Mouse (Mus musculus): Measurements from ENCODE around the gene Tmem206. TPM values are rescaled to one million over a fixed set of nuclear protein-coding genes. Genes with fewer than 3 reads are reported as not detected.

The Tmem206 gene
- polyA plus RNA-seq, 1 experiment from 2014 or later: 36.3 TPM

DNA sequence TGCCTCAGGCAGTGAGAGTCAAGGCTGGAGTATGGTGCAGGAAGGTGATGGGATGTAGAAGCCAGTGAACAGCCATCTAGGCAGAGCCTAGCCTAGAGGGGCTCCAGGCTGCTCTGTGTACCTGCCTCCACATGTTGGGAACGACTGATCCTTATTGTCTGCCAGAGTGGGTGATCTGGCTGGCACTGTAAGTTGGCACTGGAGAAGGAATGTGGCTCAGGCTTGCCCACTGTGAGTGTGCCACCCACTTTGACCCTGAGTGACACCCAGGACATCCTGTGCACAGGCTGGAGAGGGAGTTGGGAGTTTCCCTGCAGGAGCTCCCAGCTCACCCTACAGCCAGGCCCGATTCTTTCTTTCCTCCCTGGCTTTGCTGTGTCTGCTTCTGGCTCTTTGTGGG lies 14.2 kb downstream of the Tmem206 start:
- Histone ChIP-seq H3K9me3 (no peaks in the 10 kb centered on the region), H3K4me1 (replicated peaks) (no peaks in the 10 kb centered on the region), H3K36me3 (peaks cover 79% of the 10 kb centered on the region), H3K27ac (replicated peaks) (no peak overlapping the region), H3K4me2 (no peak overlapping the region), H3K9ac (no peak overlapping the region), H3K4me3 (no peak overlapping the region), H3K27me3 (no peaks in the 10 kb centered on the region)
- 93% methylated on average over 2 of the region's 2 CpGs for WGBS
- no peak for ATAC-seq (ENCODE audit: low read depth)

DNA sequence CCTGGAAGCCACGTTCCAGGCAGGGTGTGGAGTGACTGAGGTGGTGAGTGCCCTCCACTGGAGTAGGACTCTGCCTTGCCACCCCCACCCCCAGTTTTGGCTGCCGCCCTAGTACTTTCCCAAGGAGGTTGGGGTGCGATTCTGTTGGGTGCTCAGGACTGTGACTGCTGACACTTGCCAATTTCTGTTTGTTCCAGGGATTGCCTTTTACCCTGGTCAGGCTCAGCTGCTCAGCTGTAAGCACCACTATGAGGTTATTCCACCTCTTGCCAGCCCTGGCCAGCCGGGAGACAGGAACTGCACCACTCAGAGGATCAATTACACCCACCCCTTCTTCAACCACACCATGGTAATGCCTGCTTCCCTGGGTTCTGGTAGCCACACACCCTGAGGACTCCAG lies 14.8 kb downstream of the Tmem206 start:
- ATAC-seq (ENCODE audit: low read depth): no peak
- Histone ChIP-seq H3K27me3 (no peaks in the 10 kb centered on the region), H3K9ac (no peak overlapping the region), H3K27ac (replicated peaks) (no peak overlapping the region), H3K4me3 (no peak overlapping the region), H3K9me3 (no peaks in the 10 kb centered on the region), H3K4me1 (replicated peaks) (no peaks in the 10 kb centered on the region), H3K4me2 (no peak overlapping the region), H3K36me3 (peaks cover 85% of the 10 kb centered on the region)
- WGBS: 88% methylated on average over 4 of the region's 4 CpGs

DNA sequence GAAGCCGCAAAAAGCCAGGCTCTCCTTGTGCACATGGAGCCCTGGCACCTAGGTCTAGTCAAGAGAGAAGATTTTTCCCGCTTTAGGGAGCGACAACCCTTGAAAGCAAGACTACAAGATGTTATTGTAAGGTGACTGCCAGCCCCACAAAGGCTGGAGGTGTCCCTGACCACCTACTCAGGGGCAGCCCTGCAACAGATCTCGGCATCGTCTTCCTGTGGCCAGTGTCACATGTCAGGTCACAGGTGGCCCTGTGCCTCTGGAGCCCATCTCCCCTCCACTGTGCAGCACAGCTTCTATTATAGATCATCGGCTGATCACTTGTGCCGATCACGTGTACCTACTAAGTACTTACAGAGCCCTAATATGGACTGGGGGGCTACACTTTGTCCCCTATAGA lies 21.9 kb downstream of the Tmem206 start:
- no peak overlapping the region for H3K4me2 ChIP-seq
- peaks cover 89% of the 10 kb centered on the region for H3K36me3 ChIP-seq
- no peak overlapping the region for H3K4me3 ChIP-seq
- H3K9me3 ChIP-seq: no peaks in the 10 kb centered on the region
- no peak overlapping the region for H3K9ac ChIP-seq
- H3K4me1 ChIP-seq (replicated peaks): no peaks in the 10 kb centered on the region
- no peaks in the 10 kb centered on the region for H3K27me3 ChIP-seq
- H3K27ac ChIP-seq (replicated peaks): no peak overlapping the region
- ATAC-seq (ENCODE audit: low read depth): no peak
- 92% methylated on average over 8 of the region's 8 CpGs for WGBS

DNA sequence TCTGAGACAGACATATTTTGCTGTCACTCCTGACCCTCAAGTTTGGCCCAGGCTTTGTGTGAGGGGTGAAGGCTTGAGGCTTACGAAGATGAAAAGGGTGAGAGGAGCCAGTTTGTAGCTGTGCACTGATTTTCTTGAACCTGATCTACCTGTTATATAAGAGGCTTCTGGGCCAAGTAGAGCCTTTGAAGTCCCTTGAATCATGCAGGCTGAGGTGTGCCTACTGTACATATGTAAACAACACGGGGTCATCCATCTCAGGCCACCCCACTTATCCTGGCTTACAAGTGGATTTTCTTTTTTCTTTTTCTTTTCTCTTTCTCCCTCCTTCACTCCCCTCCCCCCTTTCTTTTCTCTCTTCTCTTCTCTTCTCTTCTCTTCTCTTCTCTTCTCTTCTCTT lies 22.9 kb downstream of the Tmem206 start:
- Histone ChIP-seq H3K36me3 (peaks cover 86% of the 10 kb centered on the region), H3K4me2 (no peak overlapping the region), H3K9me3 (no peaks in the 10 kb centered on the region), H3K4me3 (no peak overlapping the region), H3K27me3 (no peaks in the 10 kb centered on the region), H3K4me1 (replicated peaks) (0 out of 2 replicates have a peak, but pooled peaks cover 3% of the 10 kb centered on the region), H3K27ac (replicated peaks) (no peak overlapping the region), H3K9ac (no peak overlapping the region)
- 89% methylated on average over 2 of the region's 2 CpGs for WGBS
- ATAC-seq (ENCODE audit: low read depth): no peak

DNA sequence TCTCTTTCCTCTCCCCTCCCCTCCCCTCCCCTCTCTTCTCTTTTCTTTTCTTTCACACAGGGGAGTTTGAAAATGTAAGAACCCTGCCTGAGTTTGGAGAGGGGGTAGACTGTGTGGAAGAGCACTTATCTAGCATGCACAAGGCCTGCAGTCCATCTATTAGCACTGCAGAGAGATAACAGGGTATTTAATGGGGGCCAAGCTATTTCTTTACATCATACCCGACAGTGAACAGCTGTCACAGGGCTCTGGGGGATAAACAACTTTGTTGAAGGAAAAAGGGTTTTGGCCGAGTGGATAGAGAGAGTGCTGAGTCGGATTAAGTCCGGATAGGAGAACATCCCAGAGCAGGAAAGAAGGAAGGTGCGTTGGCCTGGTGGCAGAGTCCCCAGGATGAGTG lies 23.3 kb downstream of the Tmem206 start:
- H3K27me3 ChIP-seq: no peaks in the 10 kb centered on the region
- no peaks in the 10 kb centered on the region for H3K9me3 ChIP-seq
- no peak overlapping the region for H3K27ac ChIP-seq (replicated peaks)
- no peak for ATAC-seq (ENCODE audit: low read depth)
- H3K4me2 ChIP-seq: no peak overlapping the region
- 0 out of 2 replicates have a peak, but pooled peaks cover 3% of the 10 kb centered on the region for H3K4me1 ChIP-seq (replicated peaks)
- peaks cover 86% of the 10 kb centered on the region for H3K36me3 ChIP-seq
- 77% methylated on average over 5 of the region's 5 CpGs for WGBS
- no peak overlapping the region for H3K9ac ChIP-seq
- no peak overlapping the region for H3K4me3 ChIP-seq

DNA sequence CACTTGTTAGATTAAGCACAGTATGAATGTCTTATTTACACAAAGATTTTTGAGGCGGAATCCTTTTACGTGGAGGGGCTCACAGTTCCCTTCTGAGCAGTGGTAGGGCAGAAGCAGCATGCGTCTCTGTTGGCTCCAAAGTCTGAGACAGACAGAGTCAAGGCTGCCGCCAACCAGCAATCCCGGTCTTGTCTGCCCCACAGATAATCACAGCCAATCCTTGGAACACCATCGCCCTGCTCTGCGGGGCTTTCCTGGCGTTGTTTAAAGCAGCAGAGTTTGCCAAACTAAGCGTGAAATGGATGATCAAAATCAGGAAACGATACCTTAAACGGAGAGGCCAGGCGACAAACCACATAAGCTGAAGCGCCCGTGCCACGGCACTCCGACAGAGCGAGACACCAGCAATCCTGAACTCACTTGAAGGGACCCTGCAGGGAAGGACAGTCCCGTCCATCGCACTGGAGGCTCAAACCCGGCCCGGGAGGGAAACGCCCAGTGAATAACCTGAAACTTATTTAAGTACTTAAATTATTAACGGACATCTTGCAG lies 23.9 kb downstream of the Tmem206 start:
- Histone ChIP-seq H3K9ac (no peak overlapping the region), H3K27ac (replicated peaks) (no peak overlapping the region), H3K4me2 (no peak overlapping the region), H3K4me1 (replicated peaks) (0 out of 2 replicates have a peak, but pooled peaks cover 3% of the 10 kb centered on the region), H3K9me3 (no peaks in the 10 kb centered on the region), H3K27me3 (no peaks in the 10 kb centered on the region), H3K36me3 (peaks cover 87% of the 10 kb centered on the region), H3K4me3 (no peak overlapping the region)
- 91% methylated on average over 23 of the region's 23 CpGs for WGBS
- no peak for ATAC-seq (ENCODE audit: low read depth)

DNA sequence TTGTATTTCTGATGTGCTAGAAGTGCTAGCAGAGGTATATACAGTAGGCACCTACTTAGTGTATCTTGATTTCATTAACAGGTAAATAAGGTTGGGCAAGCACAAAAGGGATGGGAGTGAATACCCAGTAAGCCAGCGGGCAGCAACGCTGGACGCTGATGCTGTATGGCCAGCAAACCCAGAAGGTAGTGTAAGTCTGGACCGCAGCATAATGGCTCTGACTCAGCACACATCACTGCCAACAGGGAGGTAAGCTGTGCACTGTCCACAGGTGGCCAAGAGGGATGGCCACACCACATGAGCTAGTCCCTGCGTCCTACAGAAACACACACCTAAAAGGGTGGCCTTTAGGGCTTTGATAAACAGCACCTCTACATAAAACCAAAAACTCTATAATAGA lies 24.6 kb downstream of the Tmem206 start:
- H3K9ac ChIP-seq: no peak overlapping the region
- H3K36me3 ChIP-seq: peaks cover 87% of the 10 kb centered on the region
- H3K4me2 ChIP-seq: no peak overlapping the region
- no peak for ATAC-seq (ENCODE audit: low read depth)
- 0 out of 2 replicates have a peak, but pooled peaks cover 3% of the 10 kb centered on the region for H3K4me1 ChIP-seq (replicated peaks)
- H3K4me3 ChIP-seq: no peak overlapping the region
- WGBS: 94% methylated on average over 5 of the region's 5 CpGs
- H3K27ac ChIP-seq (replicated peaks): no peak overlapping the region
- H3K27me3 ChIP-seq: no peaks in the 10 kb centered on the region
- no peaks in the 10 kb centered on the region for H3K9me3 ChIP-seq

DNA sequence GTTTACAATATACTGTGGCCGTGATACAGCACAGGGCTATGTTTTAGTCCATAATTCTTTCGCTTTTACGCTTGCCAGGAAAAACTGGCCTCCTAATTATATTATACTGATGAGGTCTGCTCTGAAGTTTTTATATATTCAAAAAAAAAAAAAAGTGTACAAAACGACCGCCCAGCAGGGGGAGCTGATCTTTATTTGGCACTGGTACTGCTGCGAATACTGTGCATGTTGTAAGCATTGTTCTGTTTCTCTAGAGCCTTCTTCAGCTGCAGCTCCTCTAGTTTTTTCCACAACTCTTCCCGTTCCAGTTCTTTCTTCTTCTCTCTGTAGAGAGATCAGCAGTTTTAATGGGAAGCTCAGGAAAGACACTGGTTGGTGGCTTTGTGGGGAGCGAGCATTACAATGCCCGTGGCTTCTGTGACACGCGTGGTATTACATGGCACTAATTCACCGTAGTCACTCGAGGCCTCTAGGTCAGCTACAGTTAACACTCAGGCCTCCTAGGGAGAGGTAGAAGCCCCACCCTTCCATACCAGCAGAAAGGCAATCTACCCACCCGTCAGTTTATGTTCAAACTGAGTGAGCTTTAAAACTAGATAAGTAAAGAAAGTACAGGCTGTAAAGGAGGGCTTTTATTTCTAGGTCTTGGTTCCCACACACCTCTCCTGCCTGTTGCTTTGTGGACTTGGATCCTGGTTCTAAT lies 27.2 kb downstream of the Tmem206 start:
- H3K4me2 ChIP-seq: no peak overlapping the region
- H3K36me3 ChIP-seq: peaks cover 86% of the 10 kb centered on the region
- no peak for ATAC-seq (ENCODE audit: low read depth)
- H3K4me1 ChIP-seq (replicated peaks): 0 out of 2 replicates have a peak, but pooled peaks cover 3% of the 10 kb centered on the region
- no peak overlapping the region for H3K4me3 ChIP-seq
- H3K9ac ChIP-seq: no peak overlapping the region
- H3K27me3 ChIP-seq: no peaks in the 10 kb centered on the region
- 60% methylated on average over 14 of the region's 14 CpGs for WGBS
- 0 out of 2 replicates have a peak overlapping the region, but pooled peaks have one; percentile 28 for H3K27ac ChIP-seq (replicated peaks)
- no peaks in the 10 kb centered on the region for H3K9me3 ChIP-seq

DNA sequence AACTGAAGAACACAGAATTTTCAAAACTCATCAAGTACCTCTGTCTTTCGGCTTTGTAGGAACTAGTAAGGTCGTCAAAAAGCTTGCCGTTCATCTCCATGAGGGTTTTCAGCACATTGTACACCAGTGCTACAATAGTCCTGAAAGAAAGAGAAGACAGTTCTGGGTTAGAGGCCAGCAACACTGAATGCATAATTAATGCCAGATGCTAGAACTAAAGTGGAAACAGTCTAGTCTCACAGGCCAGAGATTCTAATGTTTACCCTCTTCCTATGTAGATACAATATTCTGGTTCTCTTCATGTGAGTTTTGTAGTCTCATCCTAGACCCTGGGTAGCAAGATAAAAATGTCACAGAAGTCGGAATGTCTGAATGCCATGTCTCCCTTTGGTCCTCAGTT lies 28.1 kb downstream of the Tmem206 start:
- Histone ChIP-seq H3K4me3 (no peak overlapping the region), H3K27ac (replicated peaks) (no peak overlapping the region), H3K4me2 (no peak overlapping the region), H3K36me3 (peaks cover 83% of the 10 kb centered on the region), H3K9me3 (no peaks in the 10 kb centered on the region), H3K4me1 (replicated peaks) (0 out of 2 replicates have a peak, but pooled peaks cover 3% of the 10 kb centered on the region), H3K27me3 (no peaks in the 10 kb centered on the region), H3K9ac (no peak overlapping the region)
- WGBS: 70% methylated on average over 4 of the region's 4 CpGs
- no peak for ATAC-seq (ENCODE audit: low read depth)

DNA sequence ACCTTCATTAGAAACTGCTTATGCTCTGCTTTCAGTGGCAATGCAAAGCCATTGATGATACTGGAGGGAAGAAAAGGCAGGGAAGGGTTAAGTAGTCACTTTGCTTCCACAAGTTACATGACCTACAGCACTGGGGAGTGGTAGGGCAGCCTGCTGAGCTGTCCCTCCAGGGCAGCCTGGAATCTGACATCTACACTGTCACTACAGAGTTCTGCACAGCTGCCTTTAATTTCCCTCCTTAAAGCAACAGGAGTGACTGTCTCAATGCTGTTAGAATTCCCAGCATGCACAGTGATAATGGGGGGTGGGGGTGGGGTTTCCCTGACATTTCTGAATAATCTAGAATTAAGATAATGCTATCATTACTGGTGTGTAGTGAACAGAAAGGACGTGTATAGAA lies 31.2 kb downstream of the Tmem206 start:
- WGBS: 100% methylated on average over 1 of the region's 1 CpGs
- Histone ChIP-seq H3K36me3 (peaks cover 61% of the 10 kb centered on the region), H3K4me2 (no peak overlapping the region), H3K27ac (replicated peaks) (no peak overlapping the region), H3K4me1 (replicated peaks) (0 out of 2 replicates have a peak, but pooled peaks cover 3% of the 10 kb centered on the region), H3K27me3 (no peaks in the 10 kb centered on the region), H3K9me3 (no peaks in the 10 kb centered on the region), H3K9ac (no peak overlapping the region), H3K4me3 (no peak overlapping the region)
- no peak for ATAC-seq (ENCODE audit: low read depth)

DNA sequence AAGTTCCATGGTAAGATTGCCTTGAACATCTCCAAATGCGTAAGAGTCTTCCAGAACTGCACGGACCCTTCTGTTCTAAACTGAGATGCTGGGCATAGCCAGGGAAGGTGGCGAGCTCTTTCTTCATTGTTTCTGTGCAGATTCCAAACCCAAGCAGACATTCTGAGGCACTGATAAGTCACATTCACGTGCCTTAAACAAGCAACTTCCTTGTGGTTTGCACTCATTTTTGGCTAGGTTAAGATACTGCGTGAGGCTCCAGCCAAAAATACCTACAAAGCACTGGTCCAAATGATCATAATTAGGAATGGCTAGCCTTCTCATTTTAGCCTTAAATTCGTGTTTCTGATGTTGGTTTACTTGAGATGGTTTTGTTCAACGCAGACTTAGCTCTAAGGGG lies 33.8 kb downstream of the Tmem206 start:
- H3K4me3 ChIP-seq: no peak overlapping the region
- 94% methylated on average over 7 of the region's 7 CpGs for WGBS
- ATAC-seq (ENCODE audit: low read depth): no peak

DNA sequence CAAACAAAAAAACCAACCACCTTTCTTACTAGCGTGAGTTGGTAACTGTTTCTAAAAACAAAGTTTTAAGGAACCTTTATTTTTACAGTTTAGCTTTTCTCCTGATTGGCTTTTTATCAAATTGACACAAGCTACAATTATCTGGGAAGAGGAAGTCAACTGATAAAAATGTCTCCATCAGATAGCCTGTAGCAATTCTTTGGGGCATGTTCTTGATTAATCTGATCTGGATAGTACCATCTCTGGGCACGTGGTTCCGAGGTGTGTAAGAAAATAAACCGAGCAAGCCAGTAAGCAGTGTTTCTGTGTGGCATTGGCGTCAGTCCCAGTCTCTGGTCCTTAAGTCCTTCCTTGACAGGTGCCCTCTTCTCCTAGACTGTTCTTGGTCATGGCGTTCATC lies 36.7 kb downstream of the Tmem206 start:
- Histone ChIP-seq H3K27me3 (no peaks in the 10 kb centered on the region), H3K4me3 (no peak overlapping the region), H3K9me3 (no peaks in the 10 kb centered on the region), H3K27ac (replicated peaks) (no peak overlapping the region), H3K36me3 (peaks cover 17% of the 10 kb centered on the region), H3K4me2 (no peak overlapping the region), H3K9ac (no peak overlapping the region), H3K4me1 (replicated peaks) (no peaks in the 10 kb centered on the region)
- ATAC-seq (ENCODE audit: low read depth): no peak
- 92% methylated on average over 6 of the region's 6 CpGs for WGBS

More for the DNA sequence above, 33.8 kb downstream of the Tmem206 start:
- Histone ChIP-seq H3K36me3 (peaks cover 44% of the 10 kb centered on the region), H3K4me1 (replicated peaks) (no peaks in the 10 kb centered on the region), H3K4me2 (no peak overlapping the region), H3K27ac (replicated peaks) (no peak overlapping the region), H3K9ac (no peak overlapping the region), H3K27me3 (no peaks in the 10 kb centered on the region), H3K9me3 (no peaks in the 10 kb centered on the region)

DNA sequence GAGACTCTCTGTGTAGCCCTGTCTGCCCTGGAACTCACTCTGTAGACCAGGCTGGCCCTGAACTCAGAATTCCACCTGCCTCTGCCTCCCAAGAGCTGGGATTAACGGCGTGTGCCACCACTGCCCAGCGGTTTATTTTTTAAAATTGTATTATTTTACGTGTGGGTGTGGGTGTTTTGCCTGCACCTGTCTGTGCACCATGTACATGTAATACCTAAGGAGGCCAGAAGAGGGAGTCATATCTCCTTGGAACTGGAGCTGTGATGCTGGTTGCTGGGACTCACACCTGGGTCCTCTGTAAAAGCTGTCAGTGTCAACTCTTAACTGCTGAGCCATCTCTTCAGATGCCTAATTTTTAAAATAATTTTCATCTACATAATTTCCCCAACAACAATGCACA lies 38.8 kb downstream of the Tmem206 start:
- H3K36me3 ChIP-seq: 0 out of 2 replicates have a peak, but pooled peaks cover 5% of the 10 kb centered on the region
- no peaks in the 10 kb centered on the region for H3K27me3 ChIP-seq
- H3K27ac ChIP-seq (replicated peaks): no peak overlapping the region
- H3K9ac ChIP-seq: no peak overlapping the region
- no peaks in the 10 kb centered on the region for H3K9me3 ChIP-seq
- 74% methylated on average over 4 of the region's 4 CpGs for WGBS
- no peak overlapping the region for H3K4me3 ChIP-seq
- no peak overlapping the region for H3K4me2 ChIP-seq
- no peak for ATAC-seq (ENCODE audit: low read depth)
- H3K4me1 ChIP-seq (replicated peaks): no peaks in the 10 kb centered on the region
